Mouse (Mus musculus): ENCODE measurements at regions not wholly inside any gene's neighbourhood (a gene's known extent, or its start where the extent isn't known, plus 50 kb on each side); places are given as distances from the start of the nearest gene placed in this dataset.

GRCm38 (mm10) chr5:91740159-91740537 lies 222.7 kb downstream of the Rchy1 start:
- TF ChIP-seq HCFC1 (IDR thresholded peaks at IDR 0.05; ENCODE audit: borderline replicate concordance, insufficient read depth, low read length): no peak
- TF ChIP-seq ZNF384 (IDR thresholded peaks at IDR 0.05; ENCODE audit: low read depth, low read length): no peak
- no peak for TF ChIP-seq MAFK (IDR thresholded peaks at IDR 0.05; ENCODE audit: insufficient read depth, low read depth, low read length)
- TF ChIP-seq ZC3H11A (IDR thresholded peaks at IDR 0.05; ENCODE audit: borderline replicate concordance, low read depth, low read length): no peak
- no peak for TF ChIP-seq CHD2 (IDR thresholded peaks at IDR 0.05; ENCODE audit: low read depth, low read length)
